In genomic region chr11:9500326-9501142, GRCm38 (mm10) we compare ENCODE assay signal across 13 mouse cellular contexts.
DNase-seq lines count a peak whose midpoint lies in the region; ATAC-seq lines count a peak whose summit lies in the region.
"Had no signal": no experiment of that assay in that cellular context is flagged by ENCODE, and none has a peak within 500 bp of the region (broad histone marks: within the 10 kb centered on the region; RNA-seq: fewer than 3 reads in every experiment).

No protein-coding gene starts in this region.

- H3K4me3 ChIP-seq in forebrain, embryonic 14.5 days (ENCODE audit: low read depth, low read length): no peak overlapping the region
- no peak overlapping the region for H3K4me3 ChIP-seq in midbrain, embryonic 16.5 days (ENCODE audit: low read depth, low read length)
- H3K4me3 ChIP-seq: embryonic facial prominence, embryonic 12.5 days; heart, embryonic 13.5 days; midbrain, embryonic 12.5 days had no signal

- WGBS in forebrain, embryonic 14.5 days: 22% methylated on average over 5 of the region's 5 CpGs
- 36% methylated on average over 5 of the region's 5 CpGs for WGBS in midbrain, embryonic 16.5 days

- H3K4me2 ChIP-seq in forebrain, embryonic 14.5 days (ENCODE audit: low read length): no peak overlapping the region
- H3K4me2 ChIP-seq in midbrain, embryonic 16.5 days (ENCODE audit: low read length): no peak overlapping the region
- H3K4me2 ChIP-seq: embryonic facial prominence, embryonic 12.5 days; heart, embryonic 13.5 days; midbrain, embryonic 12.5 days had no signal

- H3K9me3 ChIP-seq in forebrain, embryonic 14.5 days (replicated peaks; ENCODE audit: control insufficient read depth, low read length): no peaks in the 10 kb centered on the region
- no peaks in the 10 kb centered on the region for H3K9me3 ChIP-seq in midbrain, embryonic 16.5 days (replicated peaks; ENCODE audit: control insufficient read depth, low read length, poor library complexity, severe bottlenecking)
- H3K9me3 ChIP-seq: embryonic facial prominence, embryonic 12.5 days; heart, embryonic 13.5 days; midbrain, embryonic 12.5 days had no signal

- H3K27me3 ChIP-seq in forebrain, embryonic 14.5 days (replicated peaks; ENCODE audit: control insufficient read depth, insufficient read depth, low read length): no peaks in the 10 kb centered on the region
- no peaks in the 10 kb centered on the region for H3K27me3 ChIP-seq in midbrain, embryonic 16.5 days (ENCODE audit: control insufficient read depth, insufficient read depth, low read depth, low read length)
- H3K27me3 ChIP-seq: embryonic facial prominence, embryonic 12.5 days; heart, embryonic 13.5 days; midbrain, embryonic 12.5 days had no signal

- H3K36me3 ChIP-seq in forebrain, embryonic 14.5 days (ENCODE audit: control insufficient read depth, insufficient read depth, low read length): no peaks in the 10 kb centered on the region
- H3K36me3 ChIP-seq in midbrain, embryonic 16.5 days (ENCODE audit: control insufficient read depth, insufficient read depth, low read length): no peaks in the 10 kb centered on the region
- H3K36me3 ChIP-seq: embryonic facial prominence, embryonic 12.5 days; heart, embryonic 13.5 days; midbrain, embryonic 12.5 days had no signal

- no peak overlapping the region for H3K27ac ChIP-seq in forebrain, embryonic 14.5 days (ENCODE audit: low read depth, low read length)
- no peak overlapping the region for H3K27ac ChIP-seq in midbrain, embryonic 16.5 days (ENCODE audit: low read length)
- H3K27ac ChIP-seq: embryonic facial prominence, embryonic 12.5 days; heart, embryonic 13.5 days; midbrain, embryonic 12.5 days had no signal

- no peak overlapping the region for H3K9ac ChIP-seq in forebrain, embryonic 14.5 days (ENCODE audit: low read length)
- no peak overlapping the region for H3K9ac ChIP-seq in midbrain, embryonic 16.5 days (ENCODE audit: low read depth, low read length)
- H3K9ac ChIP-seq: embryonic facial prominence, embryonic 12.5 days; heart, embryonic 13.5 days; midbrain, embryonic 12.5 days had no signal

- intact Hi-C loops in left cerebral cortex, postnatal 10 days (cut with DNase I): no loop called here

- peaks cover 8% of the 10 kb centered on the region; the same call in 1 of the 2 replicates for H3K4me1 ChIP-seq in forebrain, embryonic 14.5 days (ENCODE audit: control insufficient read depth, insufficient read depth, low read length)
- H3K4me1 ChIP-seq in midbrain, embryonic 16.5 days (ENCODE audit: control insufficient read depth, insufficient read depth, low read length): no peaks in the 10 kb centered on the region
- H3K4me1 ChIP-seq: embryonic facial prominence, embryonic 12.5 days; heart, embryonic 13.5 days; midbrain, embryonic 12.5 days had no signal

- DNase-seq in cerebellum, adult 9-10 months: peak; percentile 3
- DNase-seq in cerebellum, adult 8-10 months: no peak
- DNase-seq in left cerebral cortex, postnatal 10 days (ENCODE audit: extremely low spot score in 1 of 2, low spot score in 2 of 2): peak; percentile 15 to 23
- DNase-seq in left cerebral cortex, adult 9 months (ENCODE audit: low spot score in 2 of 2): no peak
- DNase-seq in forebrain, embryonic 14.5 days (ENCODE audit: low spot score): peak; percentile 74
- DNase-seq in thymus, adult 18-20 months: no peak
- no peak for DNase-seq in urinary bladder, postnatal 14 days (ENCODE audit: low spot score)
- DNase-seq: kidney, postnatal 14 days; liver had no signal

- ATAC-seq in forebrain, embryonic 14.5 days: peak; percentile 81; the same call in 1 of the 2 replicates
- ATAC-seq in midbrain, embryonic 16.5 days: peak; percentile 81

Comparison
In these comparisons a context has a peak if more than half of its experiments do, and no peak if none do; other contexts are left out.
1. DNase-seq: peak in cerebellum, adult 9-10 months (single experiment), left cerebral cortex, postnatal 10 days (2 of 2) and forebrain, embryonic 14.5 days (single experiment); none in cerebellum, adult 8-10 months (single experiment), left cerebral cortex, adult 9 months (0 of 2), thymus, adult 18-20 months (0 of 2) and urinary bladder, postnatal 14 days (single experiment).